Mouse (Mus musculus) heart, embryonic 16.5 days (tissue): ENCODE results near the gene Rab3a. TPM values are rescaled to one million over a fixed set of nuclear protein-coding genes. Genes with fewer than 3 reads are reported as not detected.

Experiments
- ATAC-seq: fragments of 200-750 bp; cut with Nextera tagmentation; replicated peaks from 2 replicates; pipeline ENCODE4 v1.8.0; 2017; ENCODE audit warnings: moderate number of reproducible peaks; ENCODE audit not compliant: insufficient read depth, low FRiP score; ENCODE audit errors: extremely low read depth
- H3K27ac ChIP-seq: fragments of 300-500 bp; sonication (generic); 2 replicates; pipeline ENCODE4 v1.5.1; 2014; ENCODE audit warnings: mild to moderate bottlenecking, low read length, control low read depth, moderate library complexity
- H3K27me3 ChIP-seq: fragments of 300-500 bp; sonication (generic); 2 replicates; pipeline ENCODE4 v1.6.1; 2014; ENCODE audit warnings: low read length, mixed read lengths; ENCODE audit not compliant: control insufficient read depth, insufficient read depth
- H3K36me3 ChIP-seq: fragments of 300-500 bp; sonication (generic); 2 replicates; pipeline ENCODE4 v1.6.1; 2014; ENCODE audit not compliant: control insufficient read depth, insufficient read depth
- H3K4me1 ChIP-seq: fragments of 300-500 bp; sonication (generic); 2 replicates; pipeline ENCODE4 v1.6.1; 2014; ENCODE audit warnings: low read length, mixed read lengths; ENCODE audit not compliant: control insufficient read depth, insufficient read depth
- H3K4me2 ChIP-seq: fragments of 300-500 bp; sonication (generic); 2 replicates; pipeline ENCODE4 v1.6.1; 2014; ENCODE audit warnings: low read depth, mild to moderate bottlenecking, control low read depth, low read length
- H3K4me3 ChIP-seq: fragments of 300-500 bp; sonication (generic); 2 replicates; pipeline ENCODE4 v1.5.1; 2014; ENCODE audit warnings: mild to moderate bottlenecking, control low read depth, low read length
- H3K9ac ChIP-seq: fragments of 300-500 bp; sonication (generic); 2 replicates; pipeline ENCODE4 v1.6.1; 2014; ENCODE audit warnings: low read length, control low read depth
- H3K9me3 ChIP-seq: fragments of 300-500 bp; sonication (generic); replicated peaks from 2 replicates; pipeline ENCODE4 v1.6.1; 2016; ENCODE audit warnings: low read length; ENCODE audit not compliant: control insufficient read depth
- WGBS: fragments of 180-500 bp; shearing (Covaris S2); extraction: QIAGEN DNeasy Blood & Tissue Kit; methylation state at CpG from one replicate; pipeline ENCODE4 v1.1.7; 2014; 5-methylcytosine and 5-hydroxymethylcytosine counted together
- polyA plus RNA-seq: library from polyadenylated mRNA; unstranded; fragments of >200 nt; fragmentation: Nextera tagmentation; extraction: Ambion mirVana; gene quantifications from 2 replicates; pipeline ENCODE4 v1.2.1, GENCODE M21; 2015

Gene Rab3a
- polyA plus RNA-seq, 1 experiment from 2014 or later: 30.0 TPM

GRCm38 (mm10) chr8:70755661-70756475, 1.4 kb downstream of the Rab3a start:
- H3K9me3 ChIP-seq: no peaks in the 10 kb centered on the region
- no peak overlapping the region for H3K27ac ChIP-seq
- peaks cover 43% of the 10 kb centered on the region for H3K4me1 ChIP-seq
- no peak for ATAC-seq
- no peaks in the 10 kb centered on the region for H3K27me3 ChIP-seq
- peak overlapping the region; percentile 100 for H3K4me2 ChIP-seq
- 84% methylated on average over 24 of the region's 24 CpGs for WGBS
- peaks cover 15% of the 10 kb centered on the region for H3K36me3 ChIP-seq
- H3K9ac ChIP-seq: peak overlapping the region; percentile 85
- no peak overlapping the region; the same call in 1 of the 2 replicates for H3K4me3 ChIP-seq

- peaks cover 46% of the 10 kb centered on the region for H3K4me1 ChIP-seq
- H3K4me3 ChIP-seq: no peak overlapping the region
- H3K4me2 ChIP-seq: no peak overlapping the region
- H3K9me3 ChIP-seq: no peaks in the 10 kb centered on the region
- no peaks in the 10 kb centered on the region for H3K27me3 ChIP-seq
- 88% methylated on average over 6 of the region's 6 CpGs for WGBS
- H3K9ac ChIP-seq: no peak overlapping the region
- peaks cover 15% of the 10 kb centered on the region for H3K36me3 ChIP-seq
- ATAC-seq: no peak
- no peak overlapping the region for H3K27ac ChIP-seq
These were observed 2.1 kb downstream of the Rab3a start for GRCm38 (mm10) chr8:70756476-70757040.

GRCm38 (mm10) chr8:70757523-70758307, 3.2 kb downstream of the Rab3a start:
- Histone ChIP-seq H3K36me3 (peaks cover 15% of the 10 kb centered on the region), H3K9me3 (no peaks in the 10 kb centered on the region), H3K4me1 (peaks cover 41% of the 10 kb centered on the region), H3K27me3 (no peaks in the 10 kb centered on the region), H3K4me2 (no peak overlapping the region), H3K27ac (no peak overlapping the region), H3K4me3 (no peak overlapping the region), H3K9ac (no peak overlapping the region)
- WGBS: 74% methylated on average over 22 of the region's 22 CpGs
- ATAC-seq: no peak

- Histone ChIP-seq H3K4me2 (no peak overlapping the region), H3K27ac (no peak overlapping the region), H3K4me1 (peaks cover 37% of the 10 kb centered on the region), H3K9me3 (no peaks in the 10 kb centered on the region), H3K4me3 (no peak overlapping the region), H3K27me3 (no peaks in the 10 kb centered on the region), H3K36me3 (peaks cover 15% of the 10 kb centered on the region), H3K9ac (no peak overlapping the region)
- no peak for ATAC-seq
- 88% methylated on average over 7 of the region's 7 CpGs for WGBS
These were observed 3.8 kb downstream of the Rab3a start for GRCm38 (mm10) chr8:70758308-70758615.

- ATAC-seq: no peak
- H3K36me3 ChIP-seq: peaks cover 15% of the 10 kb centered on the region
- WGBS: 65% methylated on average over 19 of the region's 19 CpGs
- no peak overlapping the region for H3K4me2 ChIP-seq
- no peaks in the 10 kb centered on the region for H3K27me3 ChIP-seq
- no peak overlapping the region for H3K4me3 ChIP-seq
- peaks cover 31% of the 10 kb centered on the region for H3K4me1 ChIP-seq
- no peaks in the 10 kb centered on the region for H3K9me3 ChIP-seq
- H3K27ac ChIP-seq: peak overlapping the region; percentile 43; the same call in 1 of the 2 replicates
- H3K9ac ChIP-seq: no peak overlapping the region
These were observed 4.4 kb downstream of the Rab3a start for GRCm38 (mm10) chr8:70758616-70759561.

- peak; percentile 3; the same call in 1 of the 2 replicates for ATAC-seq
- WGBS: under 1% methylated on average over 22 of the region's 22 CpGs
These were observed 5.9 kb downstream of the Rab3a start for GRCm38 (mm10) chr8:70760350-70760749.

GRCm38 (mm10) chr8:70760775-70761406, 6.4 kb downstream of the Rab3a start, which contains the start of gene Mpv17l2:
TSS of gene Mpv17l2 (minus strand) at chr8:70760946.
- H3K27me3 ChIP-seq: no peaks in the 10 kb centered on the region
- peaks cover 25% of the 10 kb centered on the region for H3K4me1 ChIP-seq
- H3K4me2 ChIP-seq: peak within 1 kb of the TSS; percentile 84
- peak within 1 kb of the TSS; percentile 87 for H3K27ac ChIP-seq
- H3K9ac ChIP-seq: peak within 1 kb of the TSS; percentile 79
- peak; percentile 95 for ATAC-seq
- H3K9me3 ChIP-seq: no peaks in the 10 kb centered on the region
- peaks cover 15% of the 10 kb centered on the region for H3K36me3 ChIP-seq
- peak within 1 kb of the TSS; percentile 64 for H3K4me3 ChIP-seq
- under 1% methylated on average over 55 of the region's 55 CpGs for WGBS

More at GRCm38 (mm10) chr8:70760350-70760749, 5.9 kb downstream of the Rab3a start:
- H3K9ac ChIP-seq: peak overlapping the region; percentile 79
- peaks cover 24% of the 10 kb centered on the region for H3K4me1 ChIP-seq
- peaks cover 15% of the 10 kb centered on the region for H3K36me3 ChIP-seq
- peak overlapping the region; percentile 64 for H3K4me3 ChIP-seq
- H3K4me2 ChIP-seq: peak overlapping the region; percentile 84
- H3K27ac ChIP-seq: peak overlapping the region; percentile 70
- no peaks in the 10 kb centered on the region for H3K9me3 ChIP-seq
- H3K27me3 ChIP-seq: no peaks in the 10 kb centered on the region

GRCm38 (mm10) chr8:70762118-70762517, 7.6 kb downstream of the Rab3a start:
- Histone ChIP-seq H3K4me2 (no peak overlapping the region), H3K4me3 (no peak overlapping the region), H3K4me1 (peaks cover 37% of the 10 kb centered on the region), H3K36me3 (peaks cover 9% of the 10 kb centered on the region), H3K27ac (no peak overlapping the region), H3K27me3 (no peaks in the 10 kb centered on the region), H3K9me3 (no peaks in the 10 kb centered on the region), H3K9ac (no peak overlapping the region)
- 67% methylated on average over 1 of the region's 1 CpGs for WGBS
- ATAC-seq: no peak
